Mouse (Mus musculus) lung, embryonic 14.5 days (tissue): ENCODE data around the gene Stk38. TPM values are rescaled to one million over a fixed set of nuclear protein-coding genes. Genes with fewer than 3 reads are reported as not detected.
"Not testable (repeated sequence)": the region's sequence is repeated elsewhere in the genome, so short reads cannot be mapped to it uniquely, and the experiment has no call there.

ENCODE experiments used
- ATAC-seq: fragments of 200-750 bp; cut with Nextera tagmentation; 2 replicates; pipeline ENCODE4 v1.8.0; 2017; ENCODE audit warnings: mild to moderate bottlenecking, moderate TSS enrichment, moderate library complexity; ENCODE audit not compliant: insufficient read depth
- DNase-seq: peaks from one replicate; pipeline ENCODE4 v3.0.0-alpha.2; 2015
- H3K27ac ChIP-seq: fragments of 300-500 bp; sonication (generic); 2 replicates; pipeline ENCODE4 v1.5.1; 2014; ENCODE audit warnings: low read depth, mild to moderate bottlenecking, moderate library complexity
- H3K27me3 ChIP-seq: fragments of 300-500 bp; sonication (generic); 2 replicates; pipeline ENCODE4 v1.6.1; 2014; ENCODE audit warnings: low read length, control low read depth; ENCODE audit not compliant: insufficient read depth
- H3K36me3 ChIP-seq: fragments of 300-500 bp; sonication (generic); 2 replicates; pipeline ENCODE4 v1.6.1; 2014; ENCODE audit warnings: control low read depth; ENCODE audit not compliant: insufficient read depth
- H3K4me1 ChIP-seq: fragments of 300-500 bp; sonication (generic); 2 replicates; pipeline ENCODE4 v1.6.1; 2014; ENCODE audit warnings: antibody characterized with exemption, control low read depth; ENCODE audit not compliant: insufficient read depth
- H3K4me2 ChIP-seq: fragments of 300-500 bp; sonication (generic); 2 replicates; pipeline ENCODE4 v1.6.1; 2014; ENCODE audit warnings: mild to moderate bottlenecking
- H3K4me3 ChIP-seq: fragments of 300-500 bp; sonication (generic); 2 replicates; pipeline ENCODE4 v1.5.1; 2014; ENCODE audit warnings: low read depth, low read length
- H3K9ac ChIP-seq: fragments of 300-500 bp; sonication (generic); 2 replicates; pipeline ENCODE4 v1.6.1; 2014
- H3K9me3 ChIP-seq: fragments of 300-500 bp; sonication (generic); 2 replicates; pipeline ENCODE4 v1.6.1; 2016; ENCODE audit warnings: low read depth, low read length, control low read depth
- CTCF ChIP-seq: IDR thresholded peaks from 2 replicates; pipeline ENCODE4 v1.5.1; 2016; ENCODE audit warnings: antibody characterized with exemption, low read depth
- WGBS: fragments of 180-500 bp; shearing (Covaris S2); extraction: QIAGEN DNeasy Blood & Tissue Kit; methylation state at CpG from one replicate; pipeline ENCODE4 v1.1.7; 2014; 5-methylcytosine and 5-hydroxymethylcytosine counted together
- polyA plus RNA-seq: library from polyadenylated mRNA; unstranded; fragments of >200 nt; fragmentation: Nextera tagmentation; extraction: Ambion mirVana; gene quantifications from 2 replicates; pipeline ENCODE4 v1.2.1, GENCODE M21; 2014

The Stk38 gene
- polyA plus RNA-seq, 1 experiment from 2014 or later: 104 TPM

GRCm38 (mm10) chr17:29007243-29007640, 553 bp downstream of the Stk38 start:
- peak overlapping the region; percentile 68 for H3K4me2 ChIP-seq
- TF ChIP-seq CTCF: no peak
- H3K4me3 ChIP-seq: peak overlapping the region; percentile 94
- no peaks in the 10 kb centered on the region for H3K36me3 ChIP-seq
- no peaks in the 10 kb centered on the region for H3K4me1 ChIP-seq
- peak overlapping the region; percentile 93 for H3K9ac ChIP-seq
- WGBS: under 1% methylated on average over 19 of the region's 19 CpGs
- ATAC-seq (no peak; the same call in 1 of the 2 replicates), DNase-seq (no peak)
- H3K9me3 ChIP-seq: no peaks in the 10 kb centered on the region
- H3K27ac ChIP-seq: peak overlapping the region; percentile 88
- H3K27me3 ChIP-seq: no peaks in the 10 kb centered on the region

- no peaks in the 10 kb centered on the region for H3K36me3 ChIP-seq
- H3K27me3 ChIP-seq: no peaks in the 10 kb centered on the region
- H3K4me3 ChIP-seq: peak overlapping the region; percentile 94
- H3K4me2 ChIP-seq: peak overlapping the region; percentile 68
- no peak for TF ChIP-seq CTCF
- DNase-seq (no peak), ATAC-seq (no peak)
- no peaks in the 10 kb centered on the region for H3K9me3 ChIP-seq
- WGBS: 4% methylated on average over 7 of the region's 7 CpGs
- peak overlapping the region; percentile 93 for H3K9ac ChIP-seq
- H3K4me1 ChIP-seq: no peaks in the 10 kb centered on the region
- peak overlapping the region; percentile 88; the same call in 1 of the 2 replicates for H3K27ac ChIP-seq
These were observed 983 bp downstream of the Stk38 start for GRCm38 (mm10) chr17:29006812-29007211.

- no peak overlapping the region for H3K9ac ChIP-seq
- WGBS: 88% methylated on average over 3 of the region's 3 CpGs
- no peaks in the 10 kb centered on the region for H3K4me1 ChIP-seq
- peaks cover 15% of the 10 kb centered on the region; the same call in 1 of the 2 replicates for H3K36me3 ChIP-seq
- DNase-seq: no peak
- H3K27ac ChIP-seq: no peak overlapping the region
- no peaks in the 10 kb centered on the region for H3K9me3 ChIP-seq
- no peak overlapping the region for H3K4me2 ChIP-seq
- no peak for TF ChIP-seq CTCF
- no peaks in the 10 kb centered on the region for H3K27me3 ChIP-seq
- no peak for ATAC-seq
- no peak overlapping the region for H3K4me3 ChIP-seq
These were observed 2.8 kb downstream of the Stk38 start for GRCm38 (mm10) chr17:29005002-29005401.

- ATAC-seq (no peak), DNase-seq (no peak)
- H3K9ac ChIP-seq: no peak overlapping the region
- TF ChIP-seq CTCF: no peak
- H3K36me3 ChIP-seq: peaks cover 27% of the 10 kb centered on the region
- no peak overlapping the region for H3K4me2 ChIP-seq
- H3K27me3 ChIP-seq: no peaks in the 10 kb centered on the region
- H3K27ac ChIP-seq: no peak overlapping the region
- 56% methylated on average over 1 of the region's 1 CpGs for WGBS
- no peaks in the 10 kb centered on the region for H3K9me3 ChIP-seq
- H3K4me3 ChIP-seq: no peak overlapping the region
- H3K4me1 ChIP-seq: no peaks in the 10 kb centered on the region
These were observed 4.1 kb downstream of the Stk38 start for GRCm38 (mm10) chr17:29003740-29004139.

GRCm38 (mm10) chr17:29000465-29000864, 7.3 kb downstream of the Stk38 start:
- H3K4me3 ChIP-seq: no peak overlapping the region
- no peak for TF ChIP-seq CTCF
- no peak overlapping the region for H3K4me2 ChIP-seq
- no peak overlapping the region for H3K9ac ChIP-seq
- DNase-seq (no peak), ATAC-seq (no peak)
- WGBS: 83% methylated on average over 6 of the region's 6 CpGs
- H3K27me3 ChIP-seq: no peaks in the 10 kb centered on the region
- no peaks in the 10 kb centered on the region for H3K9me3 ChIP-seq
- no peak overlapping the region for H3K27ac ChIP-seq
- no peaks in the 10 kb centered on the region for H3K4me1 ChIP-seq
- peaks cover 47% of the 10 kb centered on the region for H3K36me3 ChIP-seq

- Histone ChIP-seq H3K9ac (no peak overlapping the region), H3K9me3 (no peaks in the 10 kb centered on the region), H3K27me3 (no peaks in the 10 kb centered on the region), H3K4me3 (no peak overlapping the region), H3K27ac (no peak overlapping the region), H3K36me3 (peaks cover 66% of the 10 kb centered on the region), H3K4me2 (no peak overlapping the region), H3K4me1 (peaks cover 3% of the 10 kb centered on the region; the same call in 1 of the 2 replicates)
- TF ChIP-seq CTCF: no peak
- ATAC-seq (no peak), DNase-seq (no peak)
- WGBS: 88% methylated on average over 4 of the region's 4 CpGs
These were observed 13.2 kb downstream of the Stk38 start for GRCm38 (mm10) chr17:28994615-28995014.

- 84% methylated on average over 1 of the region's 1 CpGs for WGBS
- not testable (repeated sequence) for H3K4me1 ChIP-seq, H3K9me3 ChIP-seq, H3K27ac ChIP-seq, H3K27me3 ChIP-seq, H3K4me2 ChIP-seq, DNase-seq, H3K9ac ChIP-seq, ATAC-seq, H3K4me3 ChIP-seq
- H3K36me3 ChIP-seq: peaks cover 66% of the 10 kb centered on the region
These were observed 14.8 kb downstream of the Stk38 start for GRCm38 (mm10) chr17:28993004-28993403.

- Histone ChIP-seq H3K4me1 (peaks cover 3% of the 10 kb centered on the region; the same call in 1 of the 2 replicates), H3K9me3 (no peaks in the 10 kb centered on the region), H3K27ac (peak overlapping the region; percentile 58; the same call in 1 of the 2 replicates), H3K36me3 (peaks cover 67% of the 10 kb centered on the region), H3K27me3 (no peaks in the 10 kb centered on the region), H3K4me2 (no peak overlapping the region), H3K9ac (no peak overlapping the region), H3K4me3 (no peak overlapping the region)
- ATAC-seq (no peak), DNase-seq (peak; percentile 82)
- WGBS: 47% methylated on average over 7 of the region's 7 CpGs
- TF ChIP-seq CTCF: no peak
These were observed 15.7 kb downstream of the Stk38 start for GRCm38 (mm10) chr17:28992105-28992504.
